Mouse (Mus musculus) kidney, adult 2 months (tissue): Measurements from ENCODE around the gene Vwa2.

ENCODE experiments used
- CTCF ChIP-seq: fragments of 200-500 bp; conservative IDR thresholded peaks from 2 replicates; pipeline ENCODE4 v1.5.1; 2011; ENCODE audit warnings: low read depth, mild to moderate bottlenecking, control low read depth, low read length, moderate library complexity, mixed read lengths; ENCODE audit not compliant: insufficient read depth, insufficient read length
- POLR2A ChIP-seq: fragments of 200-500 bp; IDR thresholded peaks from one replicate; pipeline ENCODE4 v1.6.1; 2011; ENCODE audit warnings: low read depth, low read length, control low read depth

DNA sequence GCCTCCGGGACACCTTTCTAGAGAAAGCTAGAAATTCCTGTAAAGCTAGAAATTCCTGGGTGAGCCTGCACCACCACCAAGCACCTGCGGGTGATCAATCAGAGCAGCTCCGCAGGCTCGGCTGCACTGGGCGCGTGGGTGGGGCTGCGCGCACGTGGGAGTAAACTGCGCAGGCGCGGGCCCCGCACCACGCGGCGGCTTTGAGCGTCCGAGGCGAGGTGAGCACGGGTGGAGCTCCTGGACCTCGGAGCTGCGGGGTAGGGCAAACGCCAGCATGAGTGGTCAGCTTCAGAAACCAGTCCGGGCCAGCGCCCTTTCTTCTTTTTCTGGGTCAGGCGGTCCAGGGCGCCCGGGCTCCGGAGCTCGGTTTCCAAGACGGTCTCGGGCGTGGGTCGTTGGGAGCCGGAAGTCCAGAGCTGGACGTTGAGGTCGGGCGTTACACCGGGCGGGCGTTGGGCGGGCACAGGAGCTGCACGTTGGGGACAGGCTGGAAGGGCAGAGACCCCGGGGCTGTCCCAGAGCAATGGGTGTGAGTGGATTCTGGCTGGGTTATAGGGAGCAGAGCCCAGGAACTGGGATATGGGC lies 47.9 kb upstream of the Vwa2 start, which contains the start of gene Tdrd1:
- TF ChIP-seq POLR2A (no peak), CTCF (no peak)
